Mouse (Mus musculus): Measurements from ENCODE around the gene Ddhd1. TPM values are rescaled to one million over a fixed set of nuclear protein-coding genes. Genes with fewer than 3 reads are reported as not detected.

Gene Ddhd1
- polyA plus RNA-seq, 1 experiment from 2014 or later: 18.6 TPM

- WGBS: 21% methylated on average over 33 of the region's 33 CpGs
- Histone ChIP-seq H3K9ac (ENCODE audit: low read depth, low read length) (peak overlapping the region; percentile 47), H3K4me2 (ENCODE audit: low read length) (peak overlapping the region; percentile 58), H3K27me3 (replicated peaks; ENCODE audit: control insufficient read depth, insufficient read depth, low read length) (no peaks in the 10 kb centered on the region), H3K4me1 (ENCODE audit: control insufficient read depth, insufficient read depth, low read depth, low read length) (peaks cover 7% of the 10 kb centered on the region), H3K36me3 (ENCODE audit: control insufficient read depth, insufficient read depth, low read length) (no peaks in the 10 kb centered on the region), H3K4me3 (ENCODE audit: low read length) (peak overlapping the region; percentile 25), H3K27ac (ENCODE audit: low read depth, low read length) (peak overlapping the region; percentile 80), H3K9me3 (ENCODE audit: control insufficient read depth, low read length) (no peaks in the 10 kb centered on the region)
- ATAC-seq: no peak
Observed at GRCm38 (mm10) chr14:45566066-45566937, 91.6 kb downstream of the Ddhd1 start.

GRCm38 (mm10) chr14:45565216-45566065, 92.5 kb downstream of the Ddhd1 start:
- Histone ChIP-seq H3K4me3 (ENCODE audit: low read length) (peak overlapping the region; percentile 22), H3K9me3 (ENCODE audit: control insufficient read depth, low read length) (no peaks in the 10 kb centered on the region), H3K36me3 (ENCODE audit: control insufficient read depth, insufficient read depth, low read length) (no peaks in the 10 kb centered on the region), H3K27ac (ENCODE audit: low read depth, low read length) (peak overlapping the region; percentile 80), H3K27me3 (replicated peaks; ENCODE audit: control insufficient read depth, insufficient read depth, low read length) (no peaks in the 10 kb centered on the region), H3K9ac (ENCODE audit: low read depth, low read length) (peak overlapping the region; percentile 47; the same call in 1 of the 2 replicates), H3K4me2 (ENCODE audit: low read length) (peak overlapping the region; percentile 58), H3K4me1 (ENCODE audit: control insufficient read depth, insufficient read depth, low read depth, low read length) (peaks cover 7% of the 10 kb centered on the region)
- peak; percentile 78 for ATAC-seq
- 8% methylated on average over 20 of the region's 20 CpGs for WGBS

DNA sequence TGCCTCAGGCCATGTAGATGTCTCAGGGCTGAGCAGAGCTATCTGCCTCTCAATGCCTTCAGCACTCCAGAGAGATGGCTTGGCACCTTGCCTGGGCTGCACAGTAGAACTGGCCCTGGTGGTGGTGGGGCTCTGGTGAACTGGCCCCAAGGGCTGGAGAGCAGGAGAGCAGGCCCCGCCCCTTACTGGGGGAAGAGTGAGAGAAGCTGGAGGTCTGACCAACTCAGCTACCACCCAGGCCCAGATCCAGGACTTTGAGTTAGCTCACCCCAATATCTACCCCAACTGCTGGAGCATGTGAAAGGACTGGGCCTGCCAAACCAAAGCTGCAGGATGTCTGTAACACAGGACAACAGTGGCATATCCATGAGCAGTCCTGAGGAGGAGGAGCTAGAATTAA, 94.4 kb downstream of the Ddhd1 start:
- no peak overlapping the region for H3K4me2 ChIP-seq (ENCODE audit: low read length)
- H3K4me3 ChIP-seq (ENCODE audit: low read length): no peak overlapping the region
- 80% methylated on average over 1 of the region's 1 CpGs for WGBS
- no peaks in the 10 kb centered on the region for H3K9me3 ChIP-seq (ENCODE audit: control insufficient read depth, low read length)
- H3K27me3 ChIP-seq (replicated peaks; ENCODE audit: control insufficient read depth, insufficient read depth, low read length): no peaks in the 10 kb centered on the region
- H3K27ac ChIP-seq (ENCODE audit: low read depth, low read length): peak overlapping the region; percentile 40; the same call in 1 of the 2 replicates
- no peaks in the 10 kb centered on the region for H3K36me3 ChIP-seq (ENCODE audit: control insufficient read depth, insufficient read depth, low read length)
- ATAC-seq: peak; percentile 74
- no peak overlapping the region for H3K9ac ChIP-seq (ENCODE audit: low read depth, low read length)
- H3K4me1 ChIP-seq (ENCODE audit: control insufficient read depth, insufficient read depth, low read depth, low read length): peaks cover 7% of the 10 kb centered on the region

- no peak overlapping the region for H3K27ac ChIP-seq (ENCODE audit: low read depth, low read length)
- H3K4me2 ChIP-seq (ENCODE audit: low read length): no peak overlapping the region
- no peak overlapping the region for H3K9ac ChIP-seq (ENCODE audit: low read depth, low read length)
- no peak overlapping the region for H3K4me3 ChIP-seq (ENCODE audit: low read length)
- ATAC-seq: no peak
- no peaks in the 10 kb centered on the region for H3K27me3 ChIP-seq (replicated peaks; ENCODE audit: control insufficient read depth, insufficient read depth, low read length)
- H3K4me1 ChIP-seq (ENCODE audit: control insufficient read depth, insufficient read depth, low read depth, low read length): peaks cover 7% of the 10 kb centered on the region
- H3K36me3 ChIP-seq (ENCODE audit: control insufficient read depth, insufficient read depth, low read length): no peaks in the 10 kb centered on the region
- no peaks in the 10 kb centered on the region for H3K9me3 ChIP-seq (ENCODE audit: control insufficient read depth, low read length)
- WGBS: 79% methylated on average over 6 of the region's 6 CpGs
Observed at GRCm38 (mm10) chr14:45561681-45562080, 96.3 kb downstream of the Ddhd1 start.

DNA sequence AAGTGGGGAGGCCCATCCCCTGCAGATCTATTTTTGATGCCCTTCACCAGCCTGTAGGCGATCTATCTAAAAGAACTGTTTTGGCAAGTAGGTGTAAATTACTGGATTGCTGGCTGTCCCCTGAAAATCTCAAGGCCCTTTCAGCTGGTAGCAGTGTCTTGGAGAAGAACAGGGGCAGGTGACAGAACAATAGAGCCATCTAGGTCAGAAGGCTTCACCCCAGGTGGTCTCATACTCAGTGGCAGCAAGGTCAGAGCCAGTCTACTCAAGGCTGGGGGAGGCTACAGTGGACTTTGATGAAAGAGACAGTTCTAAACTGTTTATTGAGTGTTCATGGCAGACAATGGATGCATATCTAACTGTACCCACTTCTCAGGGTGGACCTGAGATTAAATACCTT, 98.9 kb downstream of the Ddhd1 start:
- no peaks in the 10 kb centered on the region for H3K27me3 ChIP-seq (replicated peaks; ENCODE audit: control insufficient read depth, insufficient read depth, low read length)
- no peaks in the 10 kb centered on the region for H3K36me3 ChIP-seq (ENCODE audit: control insufficient read depth, insufficient read depth, low read length)
- WGBS: 95% methylated on average over 1 of the region's 1 CpGs
- no peaks in the 10 kb centered on the region for H3K9me3 ChIP-seq (ENCODE audit: control insufficient read depth, low read length)
- H3K27ac ChIP-seq (ENCODE audit: low read depth, low read length): no peak overlapping the region
- H3K4me1 ChIP-seq (ENCODE audit: control insufficient read depth, insufficient read depth, low read depth, low read length): no peaks in the 10 kb centered on the region
- H3K4me3 ChIP-seq (ENCODE audit: low read length): no peak overlapping the region
- no peak overlapping the region for H3K4me2 ChIP-seq (ENCODE audit: low read length)
- no peak for ATAC-seq
- no peak overlapping the region for H3K9ac ChIP-seq (ENCODE audit: low read depth, low read length)

DNA sequence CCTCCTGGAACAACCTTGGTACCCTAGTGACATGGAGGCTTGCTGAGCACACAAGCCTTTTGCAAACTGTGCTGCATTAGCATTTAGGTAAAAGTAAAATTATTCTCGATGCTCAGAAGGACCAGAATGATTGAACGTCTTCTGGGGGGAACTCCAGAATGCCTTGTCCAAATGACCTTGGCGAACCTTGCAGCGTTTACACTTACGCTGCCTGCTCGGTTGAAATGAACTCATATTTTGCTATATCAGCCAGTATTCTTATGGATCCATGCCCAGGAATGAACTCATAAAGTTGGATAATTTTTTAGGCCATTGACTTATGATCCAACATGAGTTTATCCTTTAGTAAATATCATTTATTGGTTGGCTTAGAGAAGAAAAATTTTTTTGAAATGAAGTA, 103.6 kb downstream of the Ddhd1 start:
- H3K27me3 ChIP-seq (replicated peaks; ENCODE audit: control insufficient read depth, insufficient read depth, low read length): no peaks in the 10 kb centered on the region
- H3K9ac ChIP-seq (ENCODE audit: low read depth, low read length): no peak overlapping the region
- H3K4me3 ChIP-seq (ENCODE audit: low read length): no peak overlapping the region
- H3K27ac ChIP-seq (ENCODE audit: low read depth, low read length): no peak overlapping the region
- no peaks in the 10 kb centered on the region for H3K4me1 ChIP-seq (ENCODE audit: control insufficient read depth, insufficient read depth, low read depth, low read length)
- WGBS: 84% methylated on average over 6 of the region's 6 CpGs
- no peaks in the 10 kb centered on the region for H3K36me3 ChIP-seq (ENCODE audit: control insufficient read depth, insufficient read depth, low read length)
- no peaks in the 10 kb centered on the region for H3K9me3 ChIP-seq (ENCODE audit: control insufficient read depth, low read length)
- no peak for ATAC-seq
- no peak overlapping the region for H3K4me2 ChIP-seq (ENCODE audit: low read length)

GRCm38 (mm10) chr14:45553854-45554253, 104.1 kb downstream of the Ddhd1 start:
- no peak overlapping the region for H3K4me3 ChIP-seq (ENCODE audit: low read length)

GRCm38 (mm10) chr14:45552431-45552830, 105.5 kb downstream of the Ddhd1 start:
- no peaks in the 10 kb centered on the region for H3K36me3 ChIP-seq (ENCODE audit: control insufficient read depth, insufficient read depth, low read length)
- no peaks in the 10 kb centered on the region for H3K4me1 ChIP-seq (ENCODE audit: control insufficient read depth, insufficient read depth, low read depth, low read length)
- H3K9me3 ChIP-seq (ENCODE audit: control insufficient read depth, low read length): no peaks in the 10 kb centered on the region
- H3K27ac ChIP-seq (ENCODE audit: low read depth, low read length): no peak overlapping the region
- no peak overlapping the region for H3K4me3 ChIP-seq (ENCODE audit: low read length)
- H3K9ac ChIP-seq (ENCODE audit: low read depth, low read length): no peak overlapping the region
- no peaks in the 10 kb centered on the region for H3K27me3 ChIP-seq (replicated peaks; ENCODE audit: control insufficient read depth, insufficient read depth, low read length)
- no peak overlapping the region for H3K4me2 ChIP-seq (ENCODE audit: low read length)
- WGBS: 82% methylated on average over 4 of the region's 4 CpGs
- ATAC-seq: no peak

More at GRCm38 (mm10) chr14:45553854-45554253, 104.1 kb downstream of the Ddhd1 start:
- Histone ChIP-seq H3K27me3 (replicated peaks; ENCODE audit: control insufficient read depth, insufficient read depth, low read length) (no peaks in the 10 kb centered on the region), H3K4me2 (ENCODE audit: low read length) (no peak overlapping the region), H3K4me1 (ENCODE audit: control insufficient read depth, insufficient read depth, low read depth, low read length) (no peaks in the 10 kb centered on the region), H3K27ac (ENCODE audit: low read depth, low read length) (no peak overlapping the region), H3K36me3 (ENCODE audit: control insufficient read depth, insufficient read depth, low read length) (no peaks in the 10 kb centered on the region), H3K9me3 (ENCODE audit: control insufficient read depth, low read length) (no peaks in the 10 kb centered on the region), H3K9ac (ENCODE audit: low read depth, low read length) (no peak overlapping the region)
- WGBS: 81% methylated on average over 2 of the region's 2 CpGs
- ATAC-seq: no peak
